Mouse (Mus musculus) kidney, embryonic 16.5 days (tissue): ENCODE measurements at regions not wholly inside any gene's neighbourhood (a gene's known extent, or its start where the extent isn't known, plus 50 kb on each side); places are given as distances from the start of the nearest gene placed in this dataset.

Source experiments
- ATAC-seq: fragments of 200-750 bp; cut with Nextera tagmentation; 2 replicates; pipeline ENCODE4 v1.8.0; 2017; ENCODE audit warnings: moderate TSS enrichment; ENCODE audit not compliant: low FRiP score, low TSS enrichment
- H3K27ac ChIP-seq: fragments of 300-500 bp; sonication (generic); 2 replicates; pipeline ENCODE4 v1.5.1; 2014; ENCODE audit warnings: low read length
- H3K27me3 ChIP-seq: fragments of 300-500 bp; sonication (generic); 2 replicates; pipeline ENCODE4 v1.6.1; 2014; ENCODE audit warnings: low read length, control low read depth, mixed read lengths; ENCODE audit not compliant: insufficient read depth
- H3K36me3 ChIP-seq: fragments of 300-500 bp; sonication (generic); 2 replicates; pipeline ENCODE4 v1.6.1; 2014; ENCODE audit warnings: low read length, control low read depth, mixed read lengths; ENCODE audit not compliant: insufficient read depth
- H3K4me1 ChIP-seq: fragments of 300-500 bp; sonication (generic); 2 replicates; pipeline ENCODE4 v1.6.1; 2014; ENCODE audit warnings: low read length, control low read depth, mixed read lengths; ENCODE audit not compliant: insufficient read depth
- H3K4me2 ChIP-seq: fragments of 300-500 bp; sonication (generic); replicated peaks from 2 replicates; pipeline ENCODE4 v1.6.1; 2014; ENCODE audit warnings: low read depth, low read length
- H3K4me3 ChIP-seq: fragments of 300-500 bp; sonication (generic); 2 replicates; pipeline ENCODE4 v1.5.1; 2014; ENCODE audit warnings: mild to moderate bottlenecking, low read length
- H3K9ac ChIP-seq: fragments of 300-500 bp; sonication (generic); replicated peaks from 2 replicates; pipeline ENCODE4 v1.6.1; 2014; ENCODE audit warnings: low read length
- H3K9me3 ChIP-seq: fragments of 300-500 bp; sonication (generic); 2 replicates; pipeline ENCODE4 v1.6.1; 2016; ENCODE audit warnings: low read length, control low read depth
- WGBS: fragments of 180-500 bp; shearing (Covaris S2); extraction: QIAGEN DNeasy Blood & Tissue Kit; methylation state at CpG from one replicate; pipeline ENCODE4 v1.1.7; 2014; 5-methylcytosine and 5-hydroxymethylcytosine counted together

DNA sequence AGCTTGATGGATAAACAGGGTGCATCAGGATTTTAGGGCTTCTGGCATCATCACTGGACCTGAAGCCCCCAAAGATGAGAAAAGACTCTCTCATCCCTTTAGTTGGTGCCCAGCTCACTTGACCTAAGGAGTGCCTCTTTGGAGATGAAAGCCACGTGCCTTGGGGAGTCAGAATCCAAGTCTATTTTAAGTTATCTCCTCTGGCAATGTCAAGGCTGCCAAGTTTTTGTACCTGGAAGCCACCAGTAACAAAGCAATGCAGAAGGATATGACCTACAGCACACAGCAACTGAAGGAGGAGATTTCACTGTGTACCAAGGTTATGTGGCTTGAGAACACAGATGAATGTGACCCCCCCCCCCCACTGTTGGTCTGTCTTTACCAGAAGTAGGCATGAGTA is 140.9 kb upstream of the N4bp1 start:
- H3K9me3 ChIP-seq = no peaks in the 10 kb centered on the region
- H3K27ac ChIP-seq = no peak overlapping the region
- no peak overlapping the region for H3K9ac ChIP-seq
- H3K4me3 ChIP-seq = no peak overlapping the region
- no peaks in the 10 kb centered on the region for H3K4me1 ChIP-seq
- H3K36me3 ChIP-seq = no peaks in the 10 kb centered on the region
- no peaks in the 10 kb centered on the region for H3K27me3 ChIP-seq
- ATAC-seq = no peak
- no peak overlapping the region for H3K4me2 ChIP-seq
- WGBS = 49% methylated on average over 1 of the region's 1 CpGs

DNA sequence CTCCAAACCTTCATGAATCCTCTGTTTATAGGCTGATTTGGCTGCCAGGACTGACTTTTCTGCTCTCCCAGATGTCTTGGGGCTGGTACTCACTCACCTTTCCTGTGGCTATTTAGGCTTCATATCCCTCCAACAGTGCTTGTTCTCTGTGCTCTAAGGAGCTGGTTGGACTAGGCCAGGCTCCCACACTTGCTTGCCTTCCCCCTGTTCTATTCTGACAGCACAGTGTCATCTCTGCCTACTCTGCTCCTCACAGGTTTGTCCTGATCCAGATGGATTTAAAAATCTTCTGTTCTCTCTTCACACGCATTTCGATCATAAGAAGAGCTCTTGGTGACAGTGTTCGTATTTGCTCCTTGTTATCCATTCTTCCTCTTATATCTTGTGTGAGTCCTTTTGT is 134.7 kb upstream of the N4bp1 start:
- no peak overlapping the region for H3K4me3 ChIP-seq
- H3K9me3 ChIP-seq = no peaks in the 10 kb centered on the region
- no peak overlapping the region for H3K4me2 ChIP-seq
- WGBS = 93% methylated on average over 3 of the region's 3 CpGs
- no peak for ATAC-seq
- no peak overlapping the region for H3K27ac ChIP-seq
- H3K27me3 ChIP-seq = no peaks in the 10 kb centered on the region
- no peak overlapping the region for H3K9ac ChIP-seq
- H3K36me3 ChIP-seq = no peaks in the 10 kb centered on the region
- H3K4me1 ChIP-seq = no peaks in the 10 kb centered on the region

DNA sequence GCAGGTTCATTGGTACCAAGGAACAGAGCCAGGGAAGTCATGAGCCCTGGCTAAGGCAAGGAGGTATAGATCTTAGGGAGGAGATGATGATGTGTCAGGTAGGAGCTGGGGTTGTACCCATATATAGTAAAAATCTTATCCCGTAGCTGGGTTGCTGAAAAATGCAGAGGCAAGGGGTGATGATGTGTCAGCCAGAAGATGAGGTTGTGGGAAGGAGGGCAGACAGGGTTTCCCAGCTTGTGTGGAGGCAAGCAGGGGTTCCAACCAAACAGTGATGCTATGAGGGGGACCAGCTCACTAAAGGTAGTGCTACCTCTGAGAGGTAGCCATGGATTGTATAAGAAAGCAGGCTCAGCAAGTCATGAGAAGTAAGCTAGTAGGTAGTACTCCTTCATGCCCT is 90.5 kb upstream of the N4bp1 start:
- H3K4me3 ChIP-seq = no peak overlapping the region
- 94% methylated on average over 1 of the region's 1 CpGs for WGBS
- no peaks in the 10 kb centered on the region for H3K27me3 ChIP-seq
- ATAC-seq = no peak
- H3K4me1 ChIP-seq = no peaks in the 10 kb centered on the region
- no peak overlapping the region for H3K27ac ChIP-seq
- no peak overlapping the region for H3K9ac ChIP-seq
- no peak overlapping the region for H3K4me2 ChIP-seq
- no peaks in the 10 kb centered on the region for H3K36me3 ChIP-seq
- H3K9me3 ChIP-seq = no peaks in the 10 kb centered on the region

DNA sequence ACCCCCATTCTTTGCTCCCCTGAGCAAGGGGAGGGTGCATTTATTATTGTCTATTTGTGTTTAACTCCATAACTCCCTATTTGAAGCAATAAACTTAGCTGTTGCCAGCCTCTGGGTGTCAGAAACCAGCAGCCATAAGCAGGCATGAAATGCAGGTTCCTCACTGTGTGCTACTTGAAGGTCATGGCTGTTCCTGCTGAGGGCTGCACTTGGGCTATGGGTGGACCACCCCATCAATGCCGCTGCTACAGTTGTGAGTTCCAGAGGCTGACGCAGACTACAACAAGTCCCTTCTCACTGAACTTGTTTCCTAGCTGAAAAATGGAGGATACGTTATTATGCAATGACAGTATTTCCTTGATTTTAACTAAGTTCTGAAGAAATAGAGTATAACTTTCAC is 86.7 kb upstream of the N4bp1 start:
- peaks cover 4% of the 10 kb centered on the region for H3K9me3 ChIP-seq
- H3K4me1 ChIP-seq = no peaks in the 10 kb centered on the region; the same call in 1 of the 2 replicates
- no peaks in the 10 kb centered on the region for H3K36me3 ChIP-seq
- H3K4me2 ChIP-seq = no peak overlapping the region
- H3K9ac ChIP-seq = no peak overlapping the region
- H3K27me3 ChIP-seq = no peaks in the 10 kb centered on the region
- H3K4me3 ChIP-seq = no peak overlapping the region
- no peak overlapping the region for H3K27ac ChIP-seq
- WGBS = 87% methylated on average over 3 of the region's 3 CpGs
- no peak for ATAC-seq

DNA sequence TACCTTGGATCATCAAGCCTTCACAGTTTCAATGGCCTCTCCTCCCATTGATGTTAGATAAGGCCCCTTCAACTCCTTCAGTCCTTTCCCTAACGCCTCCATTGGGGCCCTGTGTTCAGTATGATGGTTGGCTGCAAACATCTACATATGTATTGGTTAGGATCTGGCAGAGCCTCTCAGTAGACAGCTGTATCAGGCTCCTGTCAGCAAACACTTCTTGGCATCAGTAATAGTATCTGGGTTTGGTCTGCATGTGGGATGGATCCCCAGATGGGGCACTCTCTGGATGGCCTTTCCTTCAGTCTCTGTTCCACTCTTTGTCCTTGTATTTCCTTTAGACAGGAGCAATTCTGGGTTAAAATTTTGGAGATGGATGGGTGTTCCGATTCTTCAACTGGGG is 84.0 kb upstream of the N4bp1 start:
- Histone ChIP-seq H3K36me3 (no peaks in the 10 kb centered on the region), H3K9ac (no peak overlapping the region), H3K9me3 (peaks cover 4% of the 10 kb centered on the region), H3K4me1 (no peaks in the 10 kb centered on the region; the same call in 1 of the 2 replicates), H3K27ac (no peak overlapping the region), H3K27me3 (no peaks in the 10 kb centered on the region), H3K4me2 (no peak overlapping the region), H3K4me3 (no peak overlapping the region)
- WGBS = 90% methylated on average over 2 of the region's 2 CpGs
- no peak for ATAC-seq

DNA sequence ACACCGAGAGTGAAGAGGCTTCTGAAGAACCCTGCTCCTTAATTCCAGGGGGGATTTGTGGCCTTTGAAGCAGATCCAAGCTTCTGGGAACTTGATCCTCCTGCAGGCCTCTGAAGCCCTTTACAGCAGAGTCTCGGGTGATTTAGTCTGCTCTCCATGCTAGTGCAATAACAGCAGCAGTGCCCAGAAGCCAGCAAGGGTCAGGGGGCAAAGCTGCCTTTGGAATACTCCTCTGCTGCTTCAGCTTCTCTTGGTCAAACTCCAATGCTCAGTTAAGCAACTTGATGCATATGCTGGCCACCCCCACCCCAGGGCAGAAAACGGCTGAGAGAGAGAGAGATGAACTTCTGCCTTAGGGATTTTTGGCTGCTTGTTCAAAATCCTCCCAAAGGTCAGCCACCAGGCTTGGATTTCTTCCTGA is 82.8 kb upstream of the N4bp1 start:
- H3K4me3 ChIP-seq = no peak overlapping the region
- WGBS = 7% methylated on average over 3 of the region's 3 CpGs
- peak; percentile 95 for ATAC-seq

DNA sequence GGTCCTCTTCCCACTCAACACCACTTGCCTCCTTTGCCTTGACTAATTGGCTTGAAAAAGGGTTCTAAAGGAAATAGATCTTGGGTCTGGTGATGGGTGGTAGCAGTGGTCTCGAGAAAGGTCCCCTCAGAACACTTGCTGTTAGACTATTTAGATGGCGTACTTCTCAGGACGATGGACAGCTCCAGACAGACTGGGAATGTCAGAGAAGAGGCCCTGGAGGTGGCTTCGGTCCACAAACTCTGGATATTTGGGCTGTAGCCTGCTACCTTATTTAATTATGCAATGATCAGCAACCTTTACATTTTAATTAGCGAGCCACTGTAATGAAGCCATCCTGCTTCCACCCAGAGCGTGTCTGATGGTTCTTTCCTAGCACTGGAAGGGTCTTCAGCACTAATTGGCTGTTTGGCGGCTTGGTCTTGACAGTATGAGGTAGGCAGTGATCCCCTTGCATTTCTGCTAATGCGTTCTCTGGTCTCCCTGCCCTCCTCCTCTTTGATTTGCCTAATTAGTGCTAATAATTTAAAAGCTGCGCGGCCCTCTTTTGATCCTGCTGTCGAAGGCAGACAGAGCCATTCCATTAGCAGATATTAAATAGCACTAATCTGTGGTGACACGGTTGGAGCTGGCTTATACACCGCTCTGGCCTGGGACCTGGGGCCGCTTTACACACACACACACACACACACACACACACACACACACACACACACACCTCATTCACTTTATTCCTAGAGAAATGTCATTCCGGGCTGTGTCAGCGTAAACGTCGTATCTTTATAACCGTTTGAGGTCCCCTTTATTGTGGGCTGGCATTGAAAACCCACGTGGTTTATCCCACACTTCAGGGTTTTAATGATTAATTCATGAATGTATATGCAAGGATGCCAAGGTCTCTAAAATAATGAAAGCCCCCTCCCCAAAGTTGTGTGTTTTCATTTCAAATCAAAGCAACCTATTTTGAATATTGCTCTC is 76.4 kb upstream of the N4bp1 start:
- H3K9ac ChIP-seq = no peak overlapping the region
- ATAC-seq = no peak
- no peaks in the 10 kb centered on the region for H3K36me3 ChIP-seq
- H3K4me3 ChIP-seq = no peak overlapping the region
- WGBS = 58% methylated on average over 20 of the region's 20 CpGs
- H3K27me3 ChIP-seq = no peaks in the 10 kb centered on the region
- no peak overlapping the region for H3K4me2 ChIP-seq
- H3K27ac ChIP-seq = no peak overlapping the region
- H3K9me3 ChIP-seq = no peaks in the 10 kb centered on the region
- no peaks in the 10 kb centered on the region for H3K4me1 ChIP-seq

More for the DNA sequence above, 82.8 kb upstream of the N4bp1 start:
- Histone ChIP-seq H3K27me3 (no peaks in the 10 kb centered on the region), H3K36me3 (no peaks in the 10 kb centered on the region), H3K4me2 (no peak overlapping the region), H3K9ac (no peak overlapping the region), H3K27ac (no peak overlapping the region), H3K4me1 (no peaks in the 10 kb centered on the region; the same call in 1 of the 2 replicates), H3K9me3 (peaks cover 4% of the 10 kb centered on the region)
